Mouse (Mus musculus): ENCODE measurements around the gene Srpk2. TPM values are rescaled to one million over a fixed set of nuclear protein-coding genes. Genes with fewer than 3 reads are reported as not detected.

Srpk2 gene
- total RNA-seq, 2 experiments from 2014 or later: 26.8 to 27.1 TPM

GRCm38 (mm10) chr5:23618656-23619055 is 65.8 kb downstream of the Srpk2 start:
- intact Hi-C loops (cut with DNase I): no loop called here
- peak; percentile 4; the same call in 1 of the 2 replicates for TF ChIP-seq CTCF (IDR thresholded peaks at IDR 0.05)
- DNase-seq: no peak

GRCm38 (mm10) chr5:23617104-23617415 is 67.4 kb downstream of the Srpk2 start:
- no peak; the same call in 1 of the 2 replicates for TF ChIP-seq CTCF (IDR thresholded peaks at IDR 0.05)
- DNase-seq: peak; percentile 42
- intact Hi-C loops (cut with DNase I): no loop called here

More at GRCm38 (mm10) chr5:23618656-23619055, 65.8 kb downstream of the Srpk2 start:
- Histone ChIP-seq H3K4me3 (no peak overlapping the region), H3K27ac (no peak overlapping the region)

GRCm38 (mm10) chr5:23616270-23617103 is 67.9 kb downstream of the Srpk2 start:
- Histone ChIP-seq H3K4me3 (peak overlapping the region; percentile 83), H3K27ac (peak overlapping the region; percentile 93)
- intact Hi-C loops (cut with DNase I): no loop called here
- peak; percentile 64 for DNase-seq
- TF ChIP-seq CTCF (IDR thresholded peaks at IDR 0.05): no peak

More at GRCm38 (mm10) chr5:23617104-23617415, 67.4 kb downstream of the Srpk2 start:
- peak overlapping the region; percentile 83 for H3K4me3 ChIP-seq
- peak overlapping the region; percentile 93 for H3K27ac ChIP-seq

- no peak for DNase-seq
- intact Hi-C loops (cut with DNase I): no loop called here
- TF ChIP-seq CTCF (IDR thresholded peaks at IDR 0.05): no peak
- H3K27ac ChIP-seq: peak overlapping the region; percentile 93
- peak overlapping the region; percentile 83 for H3K4me3 ChIP-seq
Measured at GRCm38 (mm10) chr5:23615586-23616269, 68.7 kb downstream of the Srpk2 start.

- intact Hi-C loops (cut with DNase I): no loop called here
- H3K27ac ChIP-seq: no peak overlapping the region
- DNase-seq: no peak
- no peak for TF ChIP-seq CTCF (IDR thresholded peaks at IDR 0.05)
- no peak overlapping the region for H3K4me3 ChIP-seq
Measured at GRCm38 (mm10) chr5:23612856-23613255, 71.6 kb downstream of the Srpk2 start.

GRCm38 (mm10) chr5:23604036-23604705 is 80.2 kb downstream of the Srpk2 start:
- H3K27ac ChIP-seq: no peak overlapping the region
- peak overlapping the region; percentile 17 for H3K4me3 ChIP-seq
- intact Hi-C loops (cut with DNase I): no loop called here
- no peak for DNase-seq
- no peak for TF ChIP-seq CTCF (IDR thresholded peaks at IDR 0.05)

GRCm38 (mm10) chr5:23599750-23600537 is 84.5 kb downstream of the Srpk2 start:
- intact Hi-C loops (cut with DNase I): no loop called here
- TF ChIP-seq CTCF (IDR thresholded peaks at IDR 0.05): no peak
- Histone ChIP-seq H3K4me3 (no peak overlapping the region), H3K27ac (no peak overlapping the region)
- DNase-seq: no peak

GRCm38 (mm10) chr5:23599171-23599570 is 85.2 kb downstream of the Srpk2 start:
- intact Hi-C loops (cut with DNase I): no loop called here
- no peak overlapping the region; the same call in 1 of the 2 replicates for H3K4me3 ChIP-seq
- TF ChIP-seq CTCF (IDR thresholded peaks at IDR 0.05): no peak
- DNase-seq: no peak
- peak overlapping the region; percentile 52; the same call in 1 of the 2 replicates for H3K27ac ChIP-seq

- Histone ChIP-seq H3K27ac (peak overlapping the region; percentile 52), H3K4me3 (peak overlapping the region; percentile 25)
- DNase-seq: peak; percentile 74
- no peak for TF ChIP-seq CTCF (IDR thresholded peaks at IDR 0.05)
- intact Hi-C loops (cut with DNase I): no loop called here
Measured at GRCm38 (mm10) chr5:23598491-23598890, 85.9 kb downstream of the Srpk2 start.

GRCm38 (mm10) chr5:23597999-23598398 is 86.4 kb downstream of the Srpk2 start:
- peak overlapping the region; percentile 52 for H3K27ac ChIP-seq
- no peak for DNase-seq
- peak overlapping the region; percentile 25; the same call in 1 of the 2 replicates for H3K4me3 ChIP-seq
- TF ChIP-seq CTCF (IDR thresholded peaks at IDR 0.05): no peak
- intact Hi-C loops (cut with DNase I): no loop called here

- Histone ChIP-seq H3K27ac (no peak overlapping the region), H3K4me3 (no peak overlapping the region)
- TF ChIP-seq CTCF (IDR thresholded peaks at IDR 0.05): no peak
- no peak for DNase-seq
- intact Hi-C loops (cut with DNase I): no loop called here
Measured at GRCm38 (mm10) chr5:23597260-23597864, 87.1 kb downstream of the Srpk2 start.
